Comparison of ENCODE assay signal across 8 mouse cellular contexts in the genomic region with DNA sequence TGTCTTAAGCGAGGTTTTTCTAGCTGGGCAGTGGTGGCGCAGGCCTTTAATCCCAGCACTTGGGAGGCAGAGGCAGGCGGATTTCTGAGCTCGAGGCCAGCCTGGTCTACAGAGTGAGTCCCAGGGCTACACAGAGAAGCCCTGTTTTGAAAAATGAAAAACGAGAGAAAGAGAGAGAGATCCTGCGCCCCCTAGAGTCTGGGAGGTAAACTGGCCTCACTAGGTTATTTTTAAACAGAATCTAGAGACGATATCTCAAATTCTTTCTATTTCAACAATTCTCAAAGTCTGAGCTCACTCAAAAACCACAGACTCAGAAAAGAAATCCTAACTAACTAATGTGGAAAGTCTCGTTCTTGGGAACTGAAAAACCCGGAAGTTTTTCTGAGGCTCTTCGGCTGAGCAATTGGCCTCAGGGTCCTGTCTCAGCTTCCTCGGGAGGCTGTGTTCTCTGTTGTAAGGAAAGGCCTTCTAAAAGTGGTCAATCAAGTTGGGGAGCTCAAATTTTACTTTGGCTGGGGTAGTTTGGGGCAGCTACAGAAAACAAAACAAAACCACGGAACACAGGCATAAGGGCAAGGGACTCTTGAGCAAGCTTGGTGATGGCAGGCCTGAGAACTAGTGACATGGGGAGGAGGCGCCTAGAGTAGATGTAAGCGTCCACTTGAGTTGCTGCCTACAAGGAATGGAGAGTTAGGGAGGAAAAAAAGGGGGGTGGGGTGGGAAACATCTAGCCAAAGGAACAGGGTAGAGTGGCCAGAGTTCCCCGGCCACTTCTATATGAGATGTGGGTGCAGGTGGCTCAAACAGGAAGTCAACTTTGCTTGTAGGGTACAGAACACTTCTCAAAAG. TPM values are rescaled to one million over a fixed set of nuclear protein-coding genes. Genes with fewer than 3 reads are reported as not detected.
A peak's percentile ranks its signal among the peaks of the same experiment; 100 is the strongest.
DNase-seq lines count a peak whose midpoint lies in the region; ATAC-seq and TF ChIP-seq lines count a peak whose summit lies in the region.

No protein-coding gene starts in this region.

- DNase-seq in hindbrain, embryonic 10.5 days (ENCODE audit: low spot score), result no peak
- peak; percentile 54 to 77 for DNase-seq in CD8-positive naive resting alpha-beta T cell, adult 2 months (ENCODE audit: low read depth in 2 of 2, low spot score in 2 of 2)
- DNase-seq in forebrain, postnatal 0 days, result no peak
- no peak for DNase-seq in right cerebral cortex, postnatal 36 days (ENCODE audit: low spot score in 2 of 2)
- DNase-seq in urinary bladder, adult 18-20 months (ENCODE audit: low spot score in 2 of 2), result no peak
- no peak for DNase-seq in layer of hippocampus, adult 18-20 months (ENCODE audit: low spot score in 2 of 2)

- peaks cover 31% of the 10 kb centered on the region for H3K4me1 ChIP-seq in hindbrain, embryonic 10.5 days (replicated peaks)
- H3K4me1 ChIP-seq in hindbrain, embryonic 16.5 days (ENCODE audit: control insufficient read depth, insufficient read depth, low read depth, low read length), result peaks cover 21% of the 10 kb centered on the region
- H3K4me1 ChIP-seq in forebrain, postnatal 0 days (ENCODE audit: insufficient read depth), result peaks cover 20% of the 10 kb centered on the region

- peak overlapping the region; percentile 74; the same call in 1 of the 2 replicates for H3K4me3 ChIP-seq in hindbrain, embryonic 10.5 days
- H3K4me3 ChIP-seq in hindbrain, embryonic 16.5 days (ENCODE audit: low read length), result no peak overlapping the region
- H3K4me3 ChIP-seq in forebrain, postnatal 0 days (ENCODE audit: low read depth, low read length), result no peak overlapping the region

- no peak overlapping the region for H3K9ac ChIP-seq in hindbrain, embryonic 16.5 days (ENCODE audit: low read depth, low read length)
- no peak overlapping the region for H3K9ac ChIP-seq in forebrain, postnatal 0 days

- H3K9me3 ChIP-seq in hindbrain, embryonic 10.5 days, result no peaks in the 10 kb centered on the region
- no peaks in the 10 kb centered on the region for H3K9me3 ChIP-seq in hindbrain, embryonic 16.5 days (ENCODE audit: control insufficient read depth, low read length)
- H3K9me3 ChIP-seq in forebrain, postnatal 0 days (ENCODE audit: low read length), result no peaks in the 10 kb centered on the region

- no peak overlapping the region; the same call in 1 of the 2 replicates for H3K4me2 ChIP-seq in hindbrain, embryonic 16.5 days (ENCODE audit: low read length)
- H3K4me2 ChIP-seq in forebrain, postnatal 0 days (ENCODE audit: low read depth), result no peak overlapping the region

- 0 out of 2 replicates have a peak, but pooled peaks have one; percentile 18 for TF ChIP-seq CTCF in forebrain, postnatal 0 days (IDR thresholded peaks at IDR 0.05; ENCODE audit: low read depth)

- no peak for ATAC-seq in hindbrain, embryonic 16.5 days
- ATAC-seq in forebrain, postnatal 0 days, result no peak
- peak; percentile 6; the same call in 1 of the 2 replicates for ATAC-seq in megakaryocyte, adult 5-6 weeks (ENCODE audit: poor library complexity, severe bottlenecking)

- no peak overlapping the region for H3K27ac ChIP-seq in hindbrain, embryonic 10.5 days
- H3K27ac ChIP-seq in hindbrain, embryonic 16.5 days (ENCODE audit: low read depth, low read length), result no peak overlapping the region
- no peak overlapping the region for H3K27ac ChIP-seq in forebrain, postnatal 0 days (ENCODE audit: low read depth, low read length)

- WGBS in hindbrain, embryonic 10.5 days, result 84% methylated on average over 15 of the region's 15 CpGs
- 86% methylated on average over 15 of the region's 15 CpGs for WGBS in hindbrain, embryonic 16.5 days
- WGBS in forebrain, postnatal 0 days, result 87% methylated on average over 15 of the region's 15 CpGs

- H3K36me3 ChIP-seq in hindbrain, embryonic 10.5 days, result no peaks in the 10 kb centered on the region
- H3K36me3 ChIP-seq in hindbrain, embryonic 16.5 days (ENCODE audit: control insufficient read depth, insufficient read depth, low read length), result no peaks in the 10 kb centered on the region
- H3K36me3 ChIP-seq in forebrain, postnatal 0 days (ENCODE audit: insufficient read depth), result no peaks in the 10 kb centered on the region

- peaks cover 48% of the 10 kb centered on the region for H3K27me3 ChIP-seq in hindbrain, embryonic 10.5 days (ENCODE audit: insufficient read depth, poor library complexity, severe bottlenecking)
- H3K27me3 ChIP-seq in hindbrain, embryonic 16.5 days (replicated peaks; ENCODE audit: control insufficient read depth, insufficient read depth, low read length), result no peaks in the 10 kb centered on the region
- no peaks in the 10 kb centered on the region for H3K27me3 ChIP-seq in forebrain, postnatal 0 days (ENCODE audit: insufficient read depth, low read length)

RNA-seq across cellular contexts. Expression of a gene that starts 8.0 kb away (rescaled TPM):
- 9.0 and 17.3 TPM in 2 replicates for polyA plus RNA-seq in hindbrain, embryonic 10.5 days (2016; fragmentation: Nextera tagmentation; extraction: Ambion mirVana)
- polyA plus RNA-seq in hindbrain, embryonic 16.5 days (2015; fragmentation: Nextera tagmentation; extraction: Ambion mirVana), result 8.6 and 10.9 TPM in 2 replicates
- total RNA-seq in forebrain, postnatal 0 days (2014; rRNA removed), result 10.0 and 15.3 TPM in 2 replicates
- 4.7 and 6.7 TPM in 2 replicates for polyA plus RNA-seq in forebrain, postnatal 0 days (2015; fragmentation: Nextera tagmentation; extraction: Ambion mirVana)
- total RNA-seq in megakaryocyte, adult 5-6 weeks (2015), result 6.3 and 8.1 TPM in 2 replicates
- total RNA-seq in megakaryocyte, adult 5-6 weeks (2017), result 3.9 and 10.6 TPM in 2 replicates
- 1 to 10 TPM; 6.2 to 6.3 TPM for total RNA-seq in layer of hippocampus, adult 18-20 months (2021)

RNA-seq across cellular contexts. Expression of a gene that starts 17.4 kb away (rescaled TPM):
- polyA plus RNA-seq in hindbrain, embryonic 10.5 days (2016; fragmentation: Nextera tagmentation; extraction: Ambion mirVana), result 4.1 and 7.7 TPM in 2 replicates
- 6.4 and 8.8 TPM in 2 replicates for polyA plus RNA-seq in hindbrain, embryonic 16.5 days (2015; fragmentation: Nextera tagmentation; extraction: Ambion mirVana)
- 2.8 and 6.0 TPM in 2 replicates for total RNA-seq in forebrain, postnatal 0 days (2014; rRNA removed)
- 6.9 and 11.3 TPM in 2 replicates for polyA plus RNA-seq in forebrain, postnatal 0 days (2015; fragmentation: Nextera tagmentation; extraction: Ambion mirVana)
- 0.36 TPM in 2 replicates for total RNA-seq in megakaryocyte, adult 5-6 weeks (2015)
- total RNA-seq in megakaryocyte, adult 5-6 weeks (2017), result 0.66 and 1.1 TPM in 2 replicates
- 10 to 100 TPM; 15.4 to 16.7 TPM for total RNA-seq in layer of hippocampus, adult 18-20 months (2021)

Comparison
In these comparisons a context has a peak if more than half of its experiments do, and no peak if none do; other contexts are left out.
1. DNase-seq: peak in CD8-positive naive resting alpha-beta T cell, adult 2 months (2 of 2); none in hindbrain, embryonic 10.5 days (single experiment), forebrain, postnatal 0 days (single experiment), right cerebral cortex, postnatal 36 days (0 of 2), urinary bladder, adult 18-20 months (0 of 2) and layer of hippocampus, adult 18-20 months (0 of 2).